Mouse (Mus musculus): ENCODE results near the gene Cacng2.
A peak's percentile ranks its signal among the peaks of the same experiment; 100 is the strongest.

Gene Cacng2

DNA sequence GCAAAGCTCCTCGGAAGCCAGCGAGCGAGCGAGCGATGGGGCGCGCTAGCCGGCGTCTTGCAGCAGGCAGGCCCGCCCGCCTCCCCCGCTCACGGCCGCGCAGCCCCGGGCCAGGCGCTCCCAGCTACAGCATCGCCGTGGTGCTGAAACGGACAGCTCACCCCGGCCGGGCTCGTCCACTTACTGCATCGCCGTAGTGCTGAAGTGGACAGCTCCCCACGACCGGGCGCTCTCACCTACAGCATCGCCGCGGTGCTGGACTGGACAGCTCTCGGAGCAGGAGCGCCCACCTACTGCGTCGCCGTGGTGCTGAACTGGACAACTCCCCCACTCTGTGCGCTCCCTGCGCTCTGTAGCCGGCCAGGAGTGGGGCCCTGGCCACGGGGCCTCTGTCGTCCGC lies at the start of gene Cacng2:
Cacng2 (minus strand) TSS at position 325 of the 400 bp plus-strand sequence.
- DNase-seq = peak; percentile 89 to 91

DNA sequence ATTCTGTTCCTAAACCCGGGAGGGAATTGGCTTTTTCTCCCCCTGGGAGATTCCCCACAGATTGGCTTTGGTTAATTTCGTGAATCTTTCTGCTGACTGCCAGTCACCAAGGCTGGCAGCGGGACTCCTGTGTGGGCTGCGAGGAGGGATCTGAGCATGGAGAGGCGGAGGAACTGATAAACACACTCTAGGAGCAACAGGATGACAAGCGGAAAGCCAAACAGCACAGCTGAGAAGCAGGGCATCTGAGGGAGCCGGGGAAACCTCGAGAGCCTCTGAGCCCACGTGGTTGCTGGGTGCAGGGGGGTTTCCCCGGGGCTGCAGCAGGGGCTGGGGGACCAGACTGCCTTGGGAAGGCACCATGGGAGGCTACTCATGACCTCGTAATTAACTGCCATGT lies 49.7 kb upstream of the Cacng2 start:
- DNase-seq = no peak

DNA sequence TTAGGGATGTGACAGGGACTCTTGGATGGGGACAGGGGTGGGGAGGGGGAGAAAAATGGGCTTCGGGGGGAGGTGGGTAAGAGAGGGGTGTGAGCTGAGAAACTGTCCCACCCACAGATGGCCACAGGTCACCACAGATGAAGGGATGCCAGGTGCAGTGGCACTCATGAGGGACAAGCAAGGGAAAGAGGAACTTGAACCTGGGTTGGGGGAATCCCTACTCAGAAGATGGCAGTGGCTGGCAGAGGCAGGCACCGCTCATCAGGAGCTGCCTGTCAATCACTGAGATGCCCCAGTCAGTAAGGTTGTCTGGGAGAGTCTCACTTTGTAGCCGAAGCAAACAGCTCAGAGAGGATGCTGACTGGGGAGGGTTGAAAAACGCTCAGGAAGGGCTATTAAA lies 45.5 kb upstream of the Cacng2 start:
- no peak for DNase-seq

DNA sequence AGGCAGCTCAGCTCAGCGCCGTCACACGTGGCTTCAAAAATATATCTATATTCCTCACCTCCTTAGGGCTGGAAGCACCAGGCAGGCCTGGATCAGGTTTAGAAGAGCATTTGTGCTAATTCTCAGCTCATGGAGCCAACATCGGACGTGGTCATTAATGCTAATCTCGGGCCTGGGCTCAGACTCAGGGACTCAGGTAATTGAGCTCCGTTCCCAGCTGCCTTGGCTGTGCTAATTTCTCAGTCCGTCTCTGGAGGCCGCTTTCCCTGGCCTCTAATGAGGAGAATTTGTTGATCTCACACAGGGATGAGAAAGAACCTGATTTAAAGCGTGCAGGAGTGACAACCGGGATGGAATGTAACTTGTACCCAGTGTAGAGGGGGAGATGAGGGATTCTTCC lies 44.6 kb upstream of the Cacng2 start:
- DNase-seq = no peak

DNA sequence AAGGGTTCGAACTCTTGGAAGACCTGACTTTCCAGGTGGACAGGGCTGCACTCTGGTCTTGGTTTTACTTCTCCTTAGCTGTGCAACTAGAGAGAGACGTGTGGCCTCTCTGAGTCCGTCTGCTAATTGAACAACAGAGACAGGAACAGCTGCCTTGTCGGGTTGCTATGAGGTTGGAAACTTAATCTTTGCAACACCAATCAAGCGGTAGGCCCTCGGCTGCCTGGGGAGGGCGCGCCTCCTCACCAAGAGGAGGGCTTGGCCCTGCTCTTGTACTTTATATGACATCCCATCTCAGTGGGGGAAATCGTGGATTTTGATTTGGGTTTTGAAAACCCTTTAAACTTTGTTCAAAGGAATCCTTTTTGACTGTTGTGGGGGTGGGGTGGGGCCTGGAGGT lies 42.1 kb upstream of the Cacng2 start:
- no peak for DNase-seq

DNA sequence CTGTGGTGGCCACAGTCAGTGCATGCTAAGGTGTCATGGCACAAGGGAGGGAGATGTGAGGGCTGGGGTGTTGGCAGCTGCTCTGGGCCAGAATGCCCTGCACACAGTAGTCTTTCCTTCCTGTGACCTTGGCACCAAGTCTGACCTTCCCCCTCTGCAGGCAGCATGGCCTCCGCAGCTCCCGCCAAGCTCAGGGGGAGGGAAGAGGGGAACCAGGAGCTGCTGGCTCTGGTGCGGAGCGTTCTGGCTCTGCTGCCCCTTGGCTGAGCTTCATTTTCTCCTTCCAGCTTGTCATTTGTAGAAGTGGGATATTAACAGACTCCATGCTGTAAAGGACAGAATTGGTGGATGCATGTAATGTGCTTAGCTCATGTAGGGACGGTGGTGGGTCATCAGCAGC lies 38.5 kb upstream of the Cacng2 start:
- DNase-seq = peak; percentile 71 to 84

DNA sequence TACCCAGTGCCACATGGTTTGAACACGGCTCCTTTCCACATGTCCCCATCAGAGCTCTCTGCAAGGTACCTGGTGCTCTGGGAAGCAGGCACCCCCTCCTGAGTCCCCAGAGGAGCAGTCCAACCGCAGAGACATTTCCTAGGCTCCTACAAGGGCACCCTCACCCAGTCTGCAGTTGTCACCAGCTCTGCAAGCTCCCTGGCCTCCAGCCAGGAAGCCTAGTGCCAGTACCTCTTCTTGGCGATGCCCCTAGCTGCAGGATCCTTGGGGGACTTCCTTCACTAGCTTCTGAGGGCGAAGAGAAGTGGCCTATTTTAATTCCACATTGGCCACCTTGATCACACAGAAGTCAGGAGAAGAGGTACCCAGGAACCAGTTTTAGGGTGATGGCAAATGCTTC lies 38.0 kb upstream of the Cacng2 start:
- DNase-seq = peak in 1 of 2 experiments; percentile 58

DNA sequence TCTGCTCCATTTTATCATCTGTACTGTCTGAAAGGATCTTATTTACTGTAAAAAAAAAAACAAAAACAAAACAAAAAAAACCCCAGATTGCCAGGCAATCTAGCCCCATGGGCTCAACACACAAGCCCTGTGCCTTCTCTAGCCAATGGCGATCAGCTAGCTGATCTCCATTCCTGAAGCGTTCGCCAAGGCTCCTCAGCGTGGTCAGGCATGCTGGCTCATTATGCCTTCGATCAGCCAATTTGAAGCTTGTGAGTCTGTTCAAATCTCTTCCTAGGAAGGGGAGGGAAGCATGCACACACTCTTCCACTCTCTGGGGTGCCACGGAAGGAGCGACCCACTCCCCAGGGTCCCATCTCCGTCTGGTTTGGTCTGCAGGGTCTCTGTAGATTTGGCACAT lies 37.5 kb upstream of the Cacng2 start:
- peak; percentile 56 to 57 for DNase-seq

DNA sequence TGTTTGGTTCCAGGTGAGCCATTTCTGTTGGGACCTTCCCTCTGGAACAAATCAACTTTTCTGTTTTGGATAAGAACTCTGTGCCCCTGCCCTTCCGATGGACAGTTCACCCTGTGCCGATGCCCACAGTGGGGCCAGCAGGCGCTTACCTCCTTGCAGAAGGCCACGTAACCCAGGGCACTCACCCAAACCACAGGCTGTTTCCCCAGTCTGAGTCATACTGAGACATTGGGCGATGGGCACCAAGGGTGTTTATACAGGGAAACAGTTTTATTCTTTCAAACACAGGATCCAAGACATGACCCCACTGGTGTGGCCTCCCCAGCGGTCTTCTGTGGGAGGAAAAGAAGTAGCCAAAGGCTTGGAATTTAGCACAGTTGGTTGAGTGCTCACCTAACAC lies 35.6 kb upstream of the Cacng2 start:
- no peak for DNase-seq

DNA sequence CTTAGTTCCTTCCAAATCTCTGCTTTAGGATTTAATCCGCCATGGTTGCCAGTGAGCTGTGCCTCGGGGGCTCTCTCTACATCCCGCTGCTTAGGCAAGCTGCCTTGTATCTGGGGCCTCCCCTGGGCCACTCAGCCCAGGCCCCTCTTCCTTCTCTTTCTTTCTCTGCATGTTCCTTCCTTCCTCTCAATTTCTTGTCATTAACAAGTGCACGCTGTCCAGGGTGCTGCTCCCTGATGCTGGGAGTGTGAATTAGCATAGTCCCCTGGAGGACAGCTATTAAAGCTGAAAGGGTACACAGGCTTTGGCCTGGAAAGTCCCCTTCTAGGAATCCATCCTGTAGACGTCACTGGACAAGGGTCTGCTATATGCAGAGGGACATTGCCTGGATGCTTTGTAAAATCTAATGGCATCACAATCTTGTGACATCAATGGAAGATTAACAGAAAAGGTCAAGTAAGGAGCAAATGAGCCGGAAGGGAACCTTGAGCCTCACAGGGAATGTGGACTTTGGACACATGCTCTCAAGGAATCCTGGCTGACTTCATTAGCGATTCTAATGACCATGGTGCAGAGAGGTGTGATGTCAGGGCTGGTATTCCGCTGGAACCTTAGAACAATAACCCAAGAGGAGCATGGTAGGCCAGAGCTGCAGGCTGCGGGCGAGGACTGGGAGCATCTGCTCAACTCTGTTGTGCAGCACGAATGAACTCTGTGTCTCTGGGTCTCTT lies 33.4 kb upstream of the Cacng2 start:
- DNase-seq = no peak

DNA sequence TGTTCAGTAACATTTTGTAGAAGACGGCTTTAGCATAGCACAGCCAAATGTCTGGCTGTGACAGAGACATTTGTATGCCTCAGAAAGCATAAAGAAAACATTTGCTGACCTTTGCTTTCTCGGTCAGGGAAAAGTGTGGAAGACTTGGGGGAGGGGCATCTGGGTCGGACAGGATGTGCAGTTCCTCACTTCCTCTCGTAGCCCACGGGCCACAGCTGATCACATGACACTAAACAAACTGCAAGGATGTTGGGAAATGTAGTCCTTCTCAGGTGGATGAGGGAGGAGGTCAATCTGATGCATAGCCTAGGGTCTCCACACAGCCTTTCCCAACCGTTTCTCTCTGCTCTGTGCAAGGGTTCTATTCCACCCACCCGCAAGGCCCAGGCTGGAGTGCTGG lies 28.7 kb upstream of the Cacng2 start:
- DNase-seq = peak; percentile 53 to 60

DNA sequence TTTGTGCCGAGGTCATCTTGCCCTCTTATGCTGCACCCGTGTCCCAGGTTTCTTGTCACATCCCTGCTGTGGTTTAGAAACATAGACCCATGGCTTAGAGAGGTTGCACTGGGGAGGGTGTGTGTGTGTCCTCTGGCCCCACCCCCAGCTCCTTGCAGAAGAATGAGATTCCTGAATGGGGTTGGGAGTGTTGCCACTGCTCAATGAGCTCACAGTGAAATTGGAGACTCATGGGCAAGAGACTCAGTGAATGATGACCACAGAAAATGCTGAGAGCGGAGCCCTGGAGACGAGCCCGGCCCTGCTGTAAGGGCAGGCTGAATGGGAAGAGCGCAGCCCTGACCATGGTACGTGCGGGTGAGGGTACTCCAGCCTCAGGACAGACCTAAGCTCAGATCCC lies 20.4 kb upstream of the Cacng2 start:
- no peak for DNase-seq

DNA sequence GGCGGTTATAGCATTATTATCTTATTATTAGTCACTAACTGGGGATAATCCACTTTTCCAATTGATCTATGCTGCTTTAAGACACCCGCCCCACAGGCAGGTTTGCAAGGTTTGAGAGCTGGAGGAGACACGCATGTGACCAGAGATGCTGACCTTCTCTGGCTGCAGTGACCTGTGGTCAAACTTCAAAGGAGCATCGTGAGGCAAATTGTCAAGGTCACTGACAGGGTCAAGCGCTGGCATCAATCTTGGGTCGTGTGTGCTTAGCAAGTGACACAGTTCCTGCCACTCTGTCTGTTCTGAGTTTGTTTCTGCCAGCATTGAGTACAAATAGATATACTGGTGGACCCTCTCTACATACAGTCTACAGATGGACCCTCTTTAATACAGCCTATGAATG lies 14.8 kb upstream of the Cacng2 start:
- no peak for DNase-seq

DNA sequence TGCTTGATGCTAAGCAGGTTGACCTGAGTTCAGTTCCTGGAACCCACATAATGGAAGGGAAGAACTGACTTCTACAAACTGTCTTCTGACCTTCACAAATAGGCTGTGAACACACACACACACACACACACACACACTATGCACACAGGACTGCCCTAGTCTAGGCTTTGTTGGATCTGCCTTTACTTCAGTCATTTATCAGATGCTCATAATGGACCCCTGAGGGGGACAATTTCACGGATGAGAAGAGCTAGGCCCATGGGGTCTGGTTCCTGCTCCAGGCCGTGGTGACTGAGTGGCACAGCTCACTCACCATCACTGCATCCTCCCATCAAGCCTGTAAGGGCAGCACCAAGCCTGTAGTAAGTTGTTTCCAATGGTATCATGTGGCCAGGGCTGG lies 13.6 kb upstream of the Cacng2 start:
- DNase-seq = peak in 1 of 2 experiments; percentile 33

DNA sequence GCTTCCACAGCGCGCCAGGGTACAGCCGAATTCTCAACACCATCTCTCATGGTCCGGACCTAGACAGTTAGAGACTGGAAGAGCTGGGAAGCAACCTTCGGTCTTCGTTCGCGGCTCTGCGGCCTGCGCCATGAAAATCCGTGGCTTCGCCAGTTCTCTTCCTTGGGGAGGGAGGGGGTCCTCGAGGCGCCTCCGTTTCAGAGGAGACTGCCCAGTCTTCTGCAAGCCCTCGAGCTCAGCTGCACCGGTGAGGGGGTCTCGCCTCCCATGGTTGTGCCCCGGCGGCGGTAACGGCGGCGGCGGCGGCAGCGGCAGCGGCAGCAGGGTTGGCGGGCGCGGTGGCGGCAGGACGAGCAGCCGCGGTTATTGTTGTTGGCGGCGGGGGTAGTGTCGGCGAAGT lies 580 bp downstream of the Cacng2 start:
- no peak for DNase-seq

DNA sequence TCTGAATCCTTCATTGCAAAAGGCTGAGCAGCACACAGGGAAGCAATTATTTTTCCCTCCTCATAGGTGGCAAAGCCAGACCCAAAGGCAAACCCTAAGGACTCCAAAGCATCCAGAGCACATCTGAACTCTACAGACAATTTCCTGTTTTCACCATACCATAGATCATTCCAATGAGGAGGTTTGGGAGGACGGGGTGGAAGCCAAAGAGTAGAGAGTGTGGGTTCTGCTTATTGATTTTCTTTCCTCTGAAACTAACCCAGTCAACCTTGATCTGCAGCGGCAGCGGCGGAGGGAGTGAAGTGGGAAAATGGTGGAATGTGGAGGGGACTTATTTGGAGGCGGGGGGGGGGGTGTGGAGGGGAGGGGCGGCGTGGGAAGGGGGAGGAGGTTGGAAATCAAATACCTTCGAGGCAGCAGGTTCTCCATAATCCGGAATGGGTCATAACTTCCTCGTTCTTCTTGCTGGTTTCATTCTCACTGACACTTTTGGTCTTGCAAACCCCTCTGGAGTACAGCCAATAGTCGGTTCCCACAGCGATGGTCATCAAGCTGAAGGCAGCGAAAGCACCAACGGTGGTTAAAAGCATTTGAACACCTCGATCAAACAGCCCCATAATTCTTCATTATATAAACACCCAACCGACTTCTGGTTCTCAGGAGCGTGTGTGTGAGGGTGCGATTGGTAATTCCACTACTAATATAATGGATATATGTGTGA lies 1.4 kb downstream of the Cacng2 start:
- DNase-seq = peak; percentile 82 to 87

DNA sequence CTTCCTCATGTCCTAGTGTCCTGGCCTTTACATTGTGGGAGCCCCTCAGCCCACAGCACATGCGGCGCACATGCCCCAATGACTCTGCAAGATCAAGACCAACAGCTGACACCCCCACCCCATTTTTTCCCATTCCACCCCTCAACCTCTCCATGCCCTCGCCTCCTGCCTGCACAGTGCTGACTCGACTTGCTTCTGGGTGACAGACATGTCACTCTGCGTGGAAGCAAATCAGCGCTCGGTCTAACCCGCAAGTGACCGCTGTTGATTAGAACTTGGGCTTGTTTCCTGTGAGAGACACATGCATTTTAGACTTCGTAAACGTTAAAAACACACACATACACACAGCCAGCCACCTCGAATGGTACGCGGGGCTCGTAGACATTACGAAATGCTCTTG lies 2.1 kb downstream of the Cacng2 start:
- peak; percentile 40 to 52 for DNase-seq

DNA sequence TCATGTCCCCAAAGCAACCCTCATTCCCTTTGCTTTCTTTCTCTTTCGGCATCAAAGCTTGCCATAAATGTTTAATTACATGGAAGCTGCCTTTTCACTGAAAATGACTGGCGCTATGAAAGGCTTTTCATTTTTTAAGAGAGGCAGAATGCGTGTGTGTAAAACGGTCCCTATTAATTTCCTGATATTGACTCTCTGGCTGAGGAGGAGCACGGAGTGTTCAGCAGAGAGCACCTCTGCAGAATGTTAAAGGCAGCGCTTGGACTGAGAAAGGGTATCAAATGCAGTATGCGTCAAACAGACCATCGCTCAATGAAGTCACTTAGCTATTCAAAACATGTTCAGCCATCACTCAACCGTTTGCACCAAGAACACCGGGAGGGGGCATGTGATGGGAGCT lies 2.9 kb downstream of the Cacng2 start:
- no peak for DNase-seq

DNA sequence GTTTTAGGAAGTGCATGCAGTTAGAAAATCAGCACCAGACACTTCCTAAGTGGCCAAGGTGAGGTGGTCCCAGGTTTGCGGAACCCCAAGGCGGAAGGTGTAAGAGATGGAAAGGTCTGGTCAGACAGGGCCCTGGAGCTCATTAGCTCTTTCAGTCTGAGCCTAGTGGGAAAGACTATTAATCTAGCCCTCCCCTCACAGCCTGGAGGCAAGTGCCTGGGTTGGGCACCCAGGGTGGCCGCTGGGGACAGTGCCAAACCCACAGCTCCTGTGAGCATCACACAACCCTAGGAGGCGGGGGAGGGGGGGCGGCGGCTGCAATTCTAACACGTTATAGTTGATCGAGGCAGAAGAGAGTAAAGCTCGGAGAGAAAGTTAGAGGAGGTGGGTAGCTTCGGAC lies 3.6 kb downstream of the Cacng2 start:
- DNase-seq = peak; percentile 66 to 72

DNA sequence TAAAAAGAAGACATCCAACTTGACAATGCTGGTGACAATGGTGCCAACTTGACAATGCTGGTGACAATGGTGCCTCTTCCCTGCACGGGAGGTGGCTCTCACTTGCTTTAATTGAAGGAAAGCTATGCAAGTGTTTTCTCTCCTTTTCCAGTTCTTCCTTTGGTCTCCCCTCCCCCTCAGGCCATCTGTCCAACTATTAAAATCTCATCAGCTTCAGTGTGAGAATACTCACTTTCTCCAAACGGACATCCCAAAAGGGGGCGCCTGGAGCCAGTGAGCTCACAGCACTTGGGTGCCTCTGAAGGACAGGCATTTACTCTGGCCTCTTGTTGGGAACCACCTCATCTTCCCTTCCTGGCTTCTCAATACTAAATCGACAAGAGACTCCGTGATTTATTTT lies 20.3 kb downstream of the Cacng2 start:
- peak; percentile 91 to 93 for DNase-seq

DNA sequence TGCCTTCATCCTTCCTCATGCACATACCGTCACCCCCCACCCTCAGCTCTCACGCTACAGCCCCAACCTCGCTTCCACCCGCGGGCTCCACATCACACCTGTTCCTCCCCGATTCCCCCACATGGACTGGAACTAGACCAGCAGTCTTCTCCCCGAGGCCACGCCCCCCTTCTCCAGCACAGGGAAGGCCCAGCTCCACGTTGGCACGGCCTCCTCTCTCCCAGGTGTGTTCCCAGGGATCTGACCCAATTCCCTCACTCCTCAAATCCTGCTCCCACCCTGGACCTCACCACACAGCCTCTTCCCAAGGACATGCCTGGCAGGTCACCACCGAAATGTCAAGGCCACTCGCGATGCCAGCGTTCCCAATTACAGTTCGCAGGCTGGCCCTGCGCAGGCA lies 23.8 kb downstream of the Cacng2 start:
- DNase-seq = peak; percentile 74

DNA sequence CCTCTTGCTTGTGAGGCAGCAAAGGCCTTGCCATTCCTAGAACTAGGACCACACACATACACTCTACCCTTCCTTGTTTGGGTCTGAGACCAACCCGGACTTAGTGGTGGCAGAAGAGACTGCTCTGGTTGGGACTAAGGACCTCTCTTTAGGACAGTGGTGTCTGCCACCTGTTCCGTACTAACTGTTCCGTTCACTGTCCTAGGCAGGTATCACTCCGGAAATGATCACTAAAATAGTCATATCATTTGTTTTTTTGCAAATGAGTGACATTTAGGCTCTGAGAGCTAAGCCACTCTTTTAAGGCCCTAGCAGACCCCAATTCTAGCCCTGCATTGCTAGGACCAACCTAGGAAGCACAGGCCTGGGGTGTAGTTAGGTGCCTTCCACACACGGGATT lies 26.2 kb downstream of the Cacng2 start:
- DNase-seq = no peak

DNA sequence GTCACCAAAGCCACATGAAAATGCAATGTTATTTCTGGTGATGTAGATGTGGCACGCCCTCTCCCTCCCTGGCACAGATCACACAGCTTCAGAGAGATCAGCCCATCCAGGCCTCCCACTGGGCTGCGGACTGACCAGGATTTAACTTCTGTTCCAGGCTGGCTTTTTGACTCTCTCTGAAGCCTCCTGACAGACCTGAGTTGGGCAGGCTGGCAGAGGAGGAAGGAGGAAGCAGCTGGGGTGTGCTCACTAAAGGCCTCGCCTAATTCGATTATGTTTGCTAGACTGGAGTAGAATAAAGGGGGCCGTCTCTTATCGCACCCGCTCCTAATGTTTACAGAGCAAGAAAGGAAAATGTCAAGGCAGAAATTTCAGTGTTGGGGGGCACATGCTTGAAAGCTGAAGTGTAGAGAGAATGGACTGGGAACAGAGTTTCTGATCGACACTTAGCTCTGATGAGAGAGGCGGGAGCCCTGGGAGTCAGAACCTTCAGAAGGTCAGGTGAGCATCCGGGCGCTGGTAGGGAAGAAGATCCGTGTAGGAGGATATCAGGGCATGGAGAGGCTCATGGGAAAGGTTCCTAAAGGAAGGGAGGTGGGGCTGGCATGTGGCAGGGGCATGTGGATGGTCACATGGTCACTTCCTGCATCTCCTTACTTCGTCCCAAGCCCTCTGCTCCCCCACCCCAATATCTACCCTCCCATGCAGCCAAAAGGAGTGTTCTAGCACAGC lies 36.8 kb downstream of the Cacng2 start:
- DNase-seq = peak; percentile 86 to 92

DNA sequence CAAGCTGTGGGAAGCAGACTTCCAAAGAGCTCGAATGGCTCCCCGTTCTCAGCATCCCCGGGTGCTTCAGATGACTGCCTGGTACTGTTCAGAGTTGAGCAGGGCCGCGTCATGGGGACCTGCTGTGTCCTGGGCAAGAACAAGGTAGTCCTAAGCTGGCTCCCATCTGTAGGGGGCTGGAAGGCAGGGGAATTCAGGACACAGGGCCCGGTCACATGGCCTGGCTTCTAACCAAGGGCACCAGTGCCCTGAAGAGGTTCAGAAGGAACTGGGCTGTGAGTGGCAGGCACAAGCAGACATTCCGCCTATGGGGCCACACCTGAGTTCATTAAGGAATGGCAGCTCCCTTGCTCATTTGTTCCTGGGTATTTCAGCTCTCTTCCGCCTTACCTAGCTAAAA lies 37.7 kb downstream of the Cacng2 start:
- peak; percentile 82 to 86 for DNase-seq
